Mouse (Mus musculus): ENCODE measurements at regions not wholly inside any gene's neighbourhood (a gene's known extent, or its start where the extent isn't known, plus 50 kb on each side); places are given as distances from the start of the nearest gene placed in this dataset.
A peak's percentile ranks its signal among the peaks of the same experiment; 100 is the strongest.

GRCm38 (mm10) chr1:121176541-121176940, 155.8 kb downstream of the Insig2 start:
- ATAC-seq (ENCODE audit: low FRiP score, low TSS enrichment) (no peak), DNase-seq (ENCODE audit: low spot score) (no peak)
- no peaks in the 10 kb centered on the region for H3K36me3 ChIP-seq (ENCODE audit: control insufficient read depth, insufficient read depth, low read length)
- 17% methylated on average over 3 of the region's 3 CpGs for WGBS
- H3K4me1 ChIP-seq (replicated peaks; ENCODE audit: control insufficient read depth, insufficient read depth): no peaks in the 10 kb centered on the region
- H3K4me3 ChIP-seq (ENCODE audit: low read depth, low read length): no peak overlapping the region
- H3K27ac ChIP-seq (replicated peaks): no peak overlapping the region
- H3K4me2 ChIP-seq (replicated peaks; ENCODE audit: low read depth): no peak overlapping the region
- TF ChIP-seq CTCF (IDR thresholded peaks at IDR 0.05; ENCODE audit: low read depth) (no peak), EP300 (optimal IDR thresholded peaks at IDR 0.05) (no peak)
- H3K27me3 ChIP-seq (ENCODE audit: control insufficient read depth, insufficient read depth, low read length): 0 out of 2 replicates have a peak, but pooled peaks cover 4% of the 10 kb centered on the region
- no peaks in the 10 kb centered on the region for H3K9me3 ChIP-seq (ENCODE audit: control insufficient read depth, low read length)
- H3K9ac ChIP-seq (ENCODE audit: low read length): no peak overlapping the region

- H3K9me3 ChIP-seq (ENCODE audit: control insufficient read depth, low read length): no peaks in the 10 kb centered on the region
- H3K27me3 ChIP-seq (ENCODE audit: control insufficient read depth, insufficient read depth, low read length): 0 out of 2 replicates have a peak, but pooled peaks cover 4% of the 10 kb centered on the region
- WGBS: 8% methylated on average over 21 of the region's 22 CpGs
- no peak overlapping the region for H3K4me2 ChIP-seq (replicated peaks; ENCODE audit: low read depth)
- no peaks in the 10 kb centered on the region for H3K4me1 ChIP-seq (replicated peaks; ENCODE audit: control insufficient read depth, insufficient read depth)
- no peaks in the 10 kb centered on the region for H3K36me3 ChIP-seq (ENCODE audit: control insufficient read depth, insufficient read depth, low read length)
- no peak overlapping the region for H3K9ac ChIP-seq (ENCODE audit: low read length)
- ATAC-seq (ENCODE audit: low FRiP score, low TSS enrichment): no peak
- H3K4me3 ChIP-seq (ENCODE audit: low read depth, low read length): no peak overlapping the region
- no peak for DNase-seq (ENCODE audit: low spot score)
- TF ChIP-seq CTCF (IDR thresholded peaks at IDR 0.05; ENCODE audit: low read depth): no peak
- no peak for TF ChIP-seq EP300 (optimal IDR thresholded peaks at IDR 0.05)
- no peak overlapping the region for H3K27ac ChIP-seq (replicated peaks)
Observed at GRCm38 (mm10) chr1:121177136-121177907, 155.1 kb downstream of the Insig2 start.

GRCm38 (mm10) chr1:121177908-121178311, 154.5 kb downstream of the Insig2 start:
- Histone ChIP-seq H3K4me3 (ENCODE audit: low read depth, low read length) (no peak overlapping the region), H3K36me3 (ENCODE audit: control insufficient read depth, insufficient read depth, low read length) (no peaks in the 10 kb centered on the region), H3K9ac (ENCODE audit: low read length) (no peak overlapping the region), H3K4me1 (replicated peaks; ENCODE audit: control insufficient read depth, insufficient read depth) (no peaks in the 10 kb centered on the region), H3K27ac (replicated peaks) (no peak overlapping the region), H3K27me3 (ENCODE audit: control insufficient read depth, insufficient read depth, low read length) (0 out of 2 replicates have a peak, but pooled peaks cover 4% of the 10 kb centered on the region), H3K4me2 (replicated peaks; ENCODE audit: low read depth) (no peak overlapping the region; the same call in 1 of the 2 replicates), H3K9me3 (ENCODE audit: control insufficient read depth, low read length) (no peaks in the 10 kb centered on the region)
- ATAC-seq (ENCODE audit: low FRiP score, low TSS enrichment) (no peak), DNase-seq (ENCODE audit: low spot score) (peak; percentile 15)
- 3% methylated on average over 31 of the region's 31 CpGs for WGBS
- TF ChIP-seq CTCF (IDR thresholded peaks at IDR 0.05; ENCODE audit: low read depth): no peak
- no peak for TF ChIP-seq EP300 (optimal IDR thresholded peaks at IDR 0.05)

GRCm38 (mm10) chr1:121178611-121179245, 153.7 kb downstream of the Insig2 start:
- H3K27me3 ChIP-seq (ENCODE audit: control insufficient read depth, insufficient read depth, low read length): 0 out of 2 replicates have a peak, but pooled peaks cover 4% of the 10 kb centered on the region
- no peaks in the 10 kb centered on the region for H3K36me3 ChIP-seq (ENCODE audit: control insufficient read depth, insufficient read depth, low read length)
- H3K4me2 ChIP-seq (replicated peaks; ENCODE audit: low read depth): no peak overlapping the region
- H3K4me3 ChIP-seq (ENCODE audit: low read depth, low read length): no peak overlapping the region
- no peak overlapping the region for H3K9ac ChIP-seq (ENCODE audit: low read length)
- WGBS: 3% methylated on average over 17 of the region's 17 CpGs
- DNase-seq (ENCODE audit: low spot score) (no peak), ATAC-seq (ENCODE audit: low FRiP score, low TSS enrichment) (no peak)
- TF ChIP-seq CTCF (IDR thresholded peaks at IDR 0.05; ENCODE audit: low read depth) (no peak), EP300 (optimal IDR thresholded peaks at IDR 0.05) (no peak)
- no peak overlapping the region for H3K27ac ChIP-seq (replicated peaks)
- no peaks in the 10 kb centered on the region for H3K9me3 ChIP-seq (ENCODE audit: control insufficient read depth, low read length)
- no peaks in the 10 kb centered on the region for H3K4me1 ChIP-seq (replicated peaks; ENCODE audit: control insufficient read depth, insufficient read depth)

DNA sequence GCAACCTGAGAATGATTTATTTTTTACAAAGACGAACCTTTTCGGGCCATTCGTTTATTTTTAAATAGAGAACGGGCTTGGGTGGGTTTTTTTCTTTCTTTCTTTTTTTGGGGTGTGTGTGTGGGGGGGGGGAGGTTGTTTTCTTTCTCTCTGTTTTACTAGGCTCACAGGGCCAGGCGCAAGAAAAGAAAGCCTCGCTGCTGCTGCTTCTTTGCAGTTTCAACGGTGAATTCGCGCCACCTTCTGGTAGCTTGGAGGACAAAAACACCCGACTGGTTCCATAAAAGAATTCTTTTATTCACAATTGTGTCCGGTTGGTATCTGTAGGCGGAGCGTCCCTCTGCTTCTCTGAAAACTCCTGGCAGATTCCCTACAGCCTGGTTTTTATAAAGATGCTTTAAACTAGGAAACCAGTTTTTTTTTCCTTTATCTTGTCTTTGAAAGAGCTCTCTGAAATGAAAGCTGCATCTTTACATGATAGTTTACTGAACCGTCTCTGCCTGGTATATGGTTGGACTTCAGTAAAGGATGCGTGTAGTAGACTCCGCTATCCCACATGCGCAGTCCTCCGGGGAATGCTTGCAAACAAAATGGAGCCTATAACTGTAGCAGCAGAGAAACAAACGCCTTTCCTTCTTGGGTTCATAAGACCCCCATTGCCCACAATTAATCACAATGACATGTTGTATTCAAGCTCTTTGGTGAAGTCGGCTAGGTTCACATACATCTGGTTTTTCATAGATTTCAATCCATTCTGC, 151.9 kb downstream of the Insig2 start:
- Histone ChIP-seq H3K9me3 (ENCODE audit: control insufficient read depth, low read length) (no peaks in the 10 kb centered on the region), H3K4me1 (replicated peaks; ENCODE audit: control insufficient read depth, insufficient read depth) (no peaks in the 10 kb centered on the region), H3K9ac (ENCODE audit: low read length) (no peak overlapping the region), H3K27ac (replicated peaks) (no peak overlapping the region), H3K4me3 (ENCODE audit: low read depth, low read length) (no peak overlapping the region), H3K4me2 (replicated peaks; ENCODE audit: low read depth) (no peak overlapping the region), H3K27me3 (ENCODE audit: control insufficient read depth, insufficient read depth, low read length) (0 out of 2 replicates have a peak, but pooled peaks cover 4% of the 10 kb centered on the region), H3K36me3 (ENCODE audit: control insufficient read depth, insufficient read depth, low read length) (no peaks in the 10 kb centered on the region)
- WGBS: 15% methylated on average over 20 of the region's 20 CpGs
- DNase-seq (ENCODE audit: low spot score) (peak; percentile 71), ATAC-seq (ENCODE audit: low FRiP score, low TSS enrichment) (no peak)
- TF ChIP-seq EP300 (optimal IDR thresholded peaks at IDR 0.05): no peak
- peak; percentile 82 for TF ChIP-seq CTCF (IDR thresholded peaks at IDR 0.05; ENCODE audit: low read depth)

All from stomach, postnatal 0 days (tissue).